Mouse (Mus musculus) neural tube, embryonic 11.5 days (tissue): Measurements from ENCODE around the gene Bysl. TPM values are rescaled to one million over a fixed set of nuclear protein-coding genes. Genes with fewer than 3 reads are reported as not detected.
A peak's percentile ranks its signal among the peaks of the same experiment; 100 is the strongest.
"Not testable (repeated sequence)": the region's sequence is repeated elsewhere in the genome, so short reads cannot be mapped to it uniquely, and the experiment has no call there.

Source experiments
- ATAC-seq: fragments of 200-750 bp; cut with Nextera tagmentation; 2 replicates; pipeline ENCODE4 v1.8.0; 2017; ENCODE audit warnings: moderate number of reproducible peaks, mild to moderate bottlenecking, moderate TSS enrichment, moderate library complexity; ENCODE audit not compliant: insufficient read depth, low FRiP score, low TSS enrichment
- DNase-seq: peaks from one replicate; pipeline ENCODE4 v3.0.0-alpha.2; 2015; ENCODE audit warnings: low spot score
- H3K27ac ChIP-seq: fragments of 300-500 bp; sonication (generic); 2 replicates; pipeline ENCODE4 v1.5.1; 2014; ENCODE audit warnings: low read depth, mild to moderate bottlenecking, low read length
- H3K27me3 ChIP-seq: fragments of 300-500 bp; sonication (generic); 2 replicates; pipeline ENCODE4 v1.6.1; 2014; ENCODE audit warnings: mild to moderate bottlenecking, low read length, mixed read lengths; ENCODE audit not compliant: control insufficient read depth, insufficient read depth
- H3K36me3 ChIP-seq: fragments of 300-500 bp; sonication (generic); 2 replicates; pipeline ENCODE4 v1.6.1; 2014; ENCODE audit warnings: mild to moderate bottlenecking, low read length, moderate library complexity, mixed read lengths; ENCODE audit not compliant: control insufficient read depth, insufficient read depth
- H3K4me1 ChIP-seq: fragments of 300-500 bp; sonication (generic); 2 replicates; pipeline ENCODE4 v1.6.1; 2014; ENCODE audit warnings: low read length, mixed read lengths; ENCODE audit not compliant: control insufficient read depth, insufficient read depth
- H3K4me2 ChIP-seq: fragments of 300-500 bp; sonication (generic); 2 replicates; pipeline ENCODE4 v1.6.1; 2014; ENCODE audit warnings: low read depth, mild to moderate bottlenecking, moderate library complexity
- H3K4me3 ChIP-seq: fragments of 300-500 bp; sonication (generic); 2 replicates; pipeline ENCODE4 v1.5.1; 2014; ENCODE audit warnings: low read depth, low read length
- H3K9ac ChIP-seq: fragments of 300-500 bp; sonication (generic); 2 replicates; pipeline ENCODE4 v1.6.1; 2014; ENCODE audit warnings: mild to moderate bottlenecking, low read length
- H3K9me3 ChIP-seq: fragments of 300-500 bp; sonication (generic); 2 replicates; pipeline ENCODE4 v1.6.1; 2016; ENCODE audit warnings: low read length; ENCODE audit not compliant: control insufficient read depth
- WGBS: fragments of 180-500 bp; shearing (Covaris S2); extraction: QIAGEN DNeasy Blood & Tissue Kit; methylation state at CpG from one replicate; pipeline ENCODE4 v1.1.7; 2014; 5-methylcytosine and 5-hydroxymethylcytosine counted together
- polyA plus RNA-seq: library from polyadenylated mRNA; unstranded; fragments of >200 nt; fragmentation: Nextera tagmentation; extraction: Ambion mirVana; gene quantifications from 2 replicates; pipeline ENCODE4 v1.2.1, GENCODE M21; 2014

The Bysl gene
- 36.9 and 37.9 TPM in 2 replicates for polyA plus RNA-seq

- Histone ChIP-seq H3K9me3 (no peaks in the 10 kb centered on the region), H3K4me1 (peaks cover 11% of the 10 kb centered on the region), H3K4me3 (peak within 1 kb of the TSS; percentile 88), H3K27ac (no peak within 1 kb of the TSS), H3K4me2 (peak within 1 kb of the TSS; percentile 88), H3K27me3 (no peaks in the 10 kb centered on the region), H3K9ac (peak within 1 kb of the TSS; percentile 73), H3K36me3 (peaks cover 2% of the 10 kb centered on the region; the same call in 1 of the 2 replicates)
- ATAC-seq (peak; percentile 92), DNase-seq (peak; percentile 97)
- under 1% methylated on average over 59 of the region's 59 CpGs for WGBS
Measured at GRCm38 (mm10) chr17:47610849-47611660, at the start of gene Bysl, which contains the start of the genes Med20 and Gm20517. TSS of gene Bysl (minus strand) at chr17:47611492. TSS of gene Med20 (plus strand) at chr17:47611582. TSS of gene Gm20517 (plus strand) at chr17:47611589.

- H3K27me3 ChIP-seq: no peaks in the 10 kb centered on the region
- no peaks in the 10 kb centered on the region for H3K4me1 ChIP-seq
- no peak overlapping the region for H3K4me2 ChIP-seq
- no peak for DNase-seq
- H3K36me3 ChIP-seq: no peaks in the 10 kb centered on the region; the same call in 1 of the 2 replicates
- H3K27ac ChIP-seq: no peak overlapping the region
- no peaks in the 10 kb centered on the region for H3K9me3 ChIP-seq
- no peak overlapping the region for H3K9ac ChIP-seq
- no peak overlapping the region for H3K4me3 ChIP-seq
- 87% methylated on average over 3 of the region's 3 CpGs for WGBS
- ATAC-seq: no peak
Measured at GRCm38 (mm10) chr17:47658741-47659243, 47.5 kb upstream of the Bysl start.

GRCm38 (mm10) chr17:47657901-47658300 lies 46.6 kb upstream of the Bysl start:
- no peaks in the 10 kb centered on the region for H3K4me1 ChIP-seq
- H3K4me2 ChIP-seq: no peak overlapping the region
- DNase-seq (no peak), ATAC-seq (no peak)
- H3K9me3 ChIP-seq: no peaks in the 10 kb centered on the region
- no peaks in the 10 kb centered on the region; the same call in 1 of the 2 replicates for H3K36me3 ChIP-seq
- H3K9ac ChIP-seq: no peak overlapping the region
- H3K27me3 ChIP-seq: no peaks in the 10 kb centered on the region
- WGBS: 89% methylated on average over 4 of the region's 4 CpGs
- H3K27ac ChIP-seq: no peak overlapping the region
- H3K4me3 ChIP-seq: no peak overlapping the region

- no peak overlapping the region for H3K4me2 ChIP-seq
- H3K4me1 ChIP-seq: no peaks in the 10 kb centered on the region
- no peak overlapping the region for H3K27ac ChIP-seq
- no peaks in the 10 kb centered on the region for H3K9me3 ChIP-seq
- WGBS: 83% methylated on average over 5 of the region's 5 CpGs
- H3K27me3 ChIP-seq: no peaks in the 10 kb centered on the region
- H3K9ac ChIP-seq: no peak overlapping the region
- ATAC-seq (no peak), DNase-seq (no peak)
- H3K4me3 ChIP-seq: no peak overlapping the region
- no peaks in the 10 kb centered on the region for H3K36me3 ChIP-seq
Measured at GRCm38 (mm10) chr17:47655697-47656096, 44.4 kb upstream of the Bysl start.

- not testable (repeated sequence) for H3K36me3 ChIP-seq, H3K9ac ChIP-seq, DNase-seq, H3K4me1 ChIP-seq, H3K27ac ChIP-seq, H3K9me3 ChIP-seq, H3K4me3 ChIP-seq, ATAC-seq, H3K4me2 ChIP-seq, H3K27me3 ChIP-seq
- WGBS: 93% methylated on average over 8 of the region's 8 CpGs
Measured at GRCm38 (mm10) chr17:47654346-47654745, 43.1 kb upstream of the Bysl start.

- H3K36me3 ChIP-seq: no peaks in the 10 kb centered on the region
- no peak overlapping the region for H3K4me3 ChIP-seq
- no peak overlapping the region for H3K4me2 ChIP-seq
- H3K4me1 ChIP-seq: no peaks in the 10 kb centered on the region
- H3K27me3 ChIP-seq: no peaks in the 10 kb centered on the region
- H3K27ac ChIP-seq: no peak overlapping the region
- 82% methylated on average over 2 of the region's 2 CpGs for WGBS
- H3K9ac ChIP-seq: no peak overlapping the region
- ATAC-seq: no peak
- no peaks in the 10 kb centered on the region for H3K9me3 ChIP-seq
- DNase-seq: no peak
Measured at GRCm38 (mm10) chr17:47651953-47652352, 40.7 kb upstream of the Bysl start.

- no peaks in the 10 kb centered on the region for H3K4me1 ChIP-seq
- H3K36me3 ChIP-seq: no peaks in the 10 kb centered on the region
- H3K4me2 ChIP-seq: no peak overlapping the region
- no peaks in the 10 kb centered on the region for H3K9me3 ChIP-seq
- WGBS: 42% methylated on average over 4 of the region's 4 CpGs
- H3K9ac ChIP-seq: no peak overlapping the region
- H3K27me3 ChIP-seq: no peaks in the 10 kb centered on the region
- no peak for DNase-seq
- ATAC-seq: no peak
- no peak overlapping the region for H3K4me3 ChIP-seq
- H3K27ac ChIP-seq: no peak overlapping the region
Measured at GRCm38 (mm10) chr17:47648966-47649365, 37.7 kb upstream of the Bysl start.

- WGBS: 71% methylated on average over 1 of the region's 1 CpGs
- no peak overlapping the region for H3K4me2 ChIP-seq
- H3K27me3 ChIP-seq: no peaks in the 10 kb centered on the region
- H3K4me3 ChIP-seq: no peak overlapping the region
- H3K9ac ChIP-seq: no peak overlapping the region
- no peak overlapping the region for H3K27ac ChIP-seq
- H3K36me3 ChIP-seq: no peaks in the 10 kb centered on the region
- no peaks in the 10 kb centered on the region for H3K9me3 ChIP-seq
- ATAC-seq (no peak), DNase-seq (peak; percentile 70)
- no peaks in the 10 kb centered on the region for H3K4me1 ChIP-seq
Measured at GRCm38 (mm10) chr17:47646683-47647082, 35.4 kb upstream of the Bysl start.

GRCm38 (mm10) chr17:47642992-47643391 lies 31.7 kb upstream of the Bysl start:
- Histone ChIP-seq H3K27ac (no peak overlapping the region), H3K9ac (no peak overlapping the region), H3K9me3 (no peaks in the 10 kb centered on the region), H3K27me3 (no peaks in the 10 kb centered on the region), H3K36me3 (no peaks in the 10 kb centered on the region), H3K4me2 (no peak overlapping the region), H3K4me1 (no peaks in the 10 kb centered on the region), H3K4me3 (no peak overlapping the region)
- no peak for ATAC-seq
- no peak for DNase-seq
- WGBS: 82% methylated on average over 2 of the region's 2 CpGs
